Comparison of ENCODE assay signal across 25 mouse cellular contexts in genomic region chr9:80723638-80724037, GRCm38 (mm10).
DNase-seq lines count a peak whose midpoint lies in the region; ATAC-seq lines count a peak whose summit lies in the region.
"Had no signal": no experiment of that assay in that cellular context is flagged by ENCODE, and none has a peak within 500 bp of the region (broad histone marks: within the 10 kb centered on the region; RNA-seq: fewer than 3 reads in every experiment).

No protein-coding gene starts in this region.

- no peak overlapping the region for H3K4me3 ChIP-seq in kidney, embryonic 16.5 days (ENCODE audit: low read length)
- H3K4me3 ChIP-seq in lung, embryonic 16.5 days (ENCODE audit: low read length): no peak overlapping the region
- no peak overlapping the region for H3K4me3 ChIP-seq in intestine, embryonic 15.5 days (replicated peaks)
- no peak overlapping the region for H3K4me3 ChIP-seq in stomach, embryonic 16.5 days (replicated peaks; ENCODE audit: low read length)
- no peak overlapping the region for H3K4me3 ChIP-seq in hindbrain, embryonic 16.5 days (ENCODE audit: low read length)
- H3K4me3 ChIP-seq: embryonic facial prominence, embryonic 12.5 days; heart, embryonic 13.5 days; hindbrain, embryonic 15.5 days; neural tube, embryonic 15.5 days had no signal

- H3K27me3 ChIP-seq in kidney, embryonic 16.5 days (ENCODE audit: insufficient read depth, low read length): no peaks in the 10 kb centered on the region
- no peaks in the 10 kb centered on the region for H3K27me3 ChIP-seq in lung, embryonic 16.5 days (ENCODE audit: control insufficient read depth, insufficient read depth, low read depth, low read length)
- H3K27me3 ChIP-seq in intestine, embryonic 15.5 days (replicated peaks): no peaks in the 10 kb centered on the region
- no peaks in the 10 kb centered on the region for H3K27me3 ChIP-seq in stomach, embryonic 16.5 days (ENCODE audit: control insufficient read depth, insufficient read depth, low read length)
- no peaks in the 10 kb centered on the region for H3K27me3 ChIP-seq in hindbrain, embryonic 16.5 days (replicated peaks; ENCODE audit: control insufficient read depth, insufficient read depth, low read length)
- H3K27me3 ChIP-seq: embryonic facial prominence, embryonic 12.5 days; heart, embryonic 13.5 days; hindbrain, embryonic 15.5 days; neural tube, embryonic 15.5 days had no signal

- H3K4me2 ChIP-seq in kidney, embryonic 16.5 days (replicated peaks; ENCODE audit: low read depth, low read length): no peak overlapping the region
- no peak overlapping the region for H3K4me2 ChIP-seq in lung, embryonic 16.5 days (ENCODE audit: low read depth, low read length)
- H3K4me2 ChIP-seq in intestine, embryonic 15.5 days (replicated peaks): no peak overlapping the region
- H3K4me2 ChIP-seq in stomach, embryonic 16.5 days (ENCODE audit: low read depth, low read length): no peak overlapping the region
- H3K4me2 ChIP-seq in hindbrain, embryonic 16.5 days (ENCODE audit: low read length): no peak overlapping the region
- H3K4me2 ChIP-seq: embryonic facial prominence, embryonic 12.5 days; heart, embryonic 13.5 days; hindbrain, embryonic 15.5 days; liver, embryonic 11.5 days; neural tube, embryonic 15.5 days had no signal

- no peak overlapping the region for H3K9ac ChIP-seq in kidney, embryonic 16.5 days (replicated peaks; ENCODE audit: low read length)
- H3K9ac ChIP-seq in lung, embryonic 16.5 days (ENCODE audit: low read length): no peak overlapping the region
- H3K9ac ChIP-seq in intestine, embryonic 15.5 days: no peak overlapping the region
- H3K9ac ChIP-seq in stomach, embryonic 16.5 days (ENCODE audit: low read length): no peak overlapping the region
- no peak overlapping the region for H3K9ac ChIP-seq in hindbrain, embryonic 16.5 days (ENCODE audit: low read depth, low read length)
- H3K9ac ChIP-seq: embryonic facial prominence, embryonic 12.5 days; forebrain, postnatal 0 days; heart, embryonic 13.5 days; hindbrain, embryonic 15.5 days; neural tube, embryonic 15.5 days had no signal

- no peaks in the 10 kb centered on the region for H3K4me1 ChIP-seq in kidney, embryonic 16.5 days (ENCODE audit: insufficient read depth, low read length)
- H3K4me1 ChIP-seq in lung, embryonic 16.5 days (replicated peaks; ENCODE audit: control insufficient read depth, insufficient read depth, low read length): no peaks in the 10 kb centered on the region
- no peaks in the 10 kb centered on the region for H3K4me1 ChIP-seq in intestine, embryonic 15.5 days (replicated peaks)
- H3K4me1 ChIP-seq in stomach, embryonic 16.5 days (ENCODE audit: control insufficient read depth, insufficient read depth, low read length): no peaks in the 10 kb centered on the region
- no peaks in the 10 kb centered on the region for H3K4me1 ChIP-seq in hindbrain, embryonic 16.5 days (ENCODE audit: control insufficient read depth, insufficient read depth, low read depth, low read length)
- H3K4me1 ChIP-seq: embryonic facial prominence, embryonic 12.5 days; heart, embryonic 13.5 days; hindbrain, embryonic 15.5 days; neural tube, embryonic 15.5 days had no signal

- H3K9me3 ChIP-seq in kidney, embryonic 16.5 days (ENCODE audit: low read length): no peaks in the 10 kb centered on the region
- no peaks in the 10 kb centered on the region for H3K9me3 ChIP-seq in lung, embryonic 16.5 days (ENCODE audit: control insufficient read depth, low read length)
- H3K9me3 ChIP-seq in intestine, embryonic 15.5 days: no peaks in the 10 kb centered on the region
- no peaks in the 10 kb centered on the region for H3K9me3 ChIP-seq in stomach, embryonic 16.5 days (replicated peaks; ENCODE audit: control insufficient read depth, low read length)
- H3K9me3 ChIP-seq in hindbrain, embryonic 16.5 days (ENCODE audit: control insufficient read depth, low read length): no peaks in the 10 kb centered on the region
- H3K9me3 ChIP-seq: embryonic facial prominence, embryonic 12.5 days; heart, embryonic 13.5 days; hindbrain, embryonic 15.5 days; neural tube, embryonic 15.5 days had no signal

- peak; percentile 42; the same call in 1 of the 2 replicates for ATAC-seq in kidney, embryonic 16.5 days (ENCODE audit: low FRiP score, low TSS enrichment)
- ATAC-seq in lung, embryonic 16.5 days (ENCODE audit: low read depth): peak; percentile 91
- peak; percentile 62 for ATAC-seq in intestine, embryonic 15.5 days
- ATAC-seq in stomach, embryonic 16.5 days (ENCODE audit: insufficient read depth, low FRiP score): 0 out of 2 replicates have a peak, but pooled peaks have one; percentile 56
- ATAC-seq in hindbrain, embryonic 16.5 days: no peak
- ATAC-seq: forebrain, postnatal 0 days had no signal

- no peaks in the 10 kb centered on the region for H3K36me3 ChIP-seq in kidney, embryonic 16.5 days (ENCODE audit: insufficient read depth, low read length)
- H3K36me3 ChIP-seq in lung, embryonic 16.5 days (ENCODE audit: control insufficient read depth, insufficient read depth, low read length): no peaks in the 10 kb centered on the region
- H3K36me3 ChIP-seq in intestine, embryonic 15.5 days: no peaks in the 10 kb centered on the region
- H3K36me3 ChIP-seq in stomach, embryonic 16.5 days (ENCODE audit: control insufficient read depth, insufficient read depth, low read length): no peaks in the 10 kb centered on the region
- no peaks in the 10 kb centered on the region for H3K36me3 ChIP-seq in hindbrain, embryonic 16.5 days (ENCODE audit: control insufficient read depth, insufficient read depth, low read length)
- H3K36me3 ChIP-seq: embryonic facial prominence, embryonic 12.5 days; heart, embryonic 13.5 days; hindbrain, embryonic 15.5 days; neural tube, embryonic 15.5 days had no signal

- no peak for DNase-seq in kidney, postnatal 4 days
- DNase-seq in lung, postnatal 36 days: no peak
- DNase-seq in cerebellum, postnatal 4 days (ENCODE audit: low spot score in 2 of 2): no peak
- DNase-seq: adrenal gland, postnatal 25 days; B cell, adult 2 months; cerebellum, adult 18-20 months; cerebellum, postnatal 14 days; forebrain, postnatal 0 days; heart, postnatal 10 days; kidney, adult 9 months; layer of hippocampus, adult 9-11 months; midbrain, embryonic 14.5 days; retina, postnatal 1 day; right cerebral cortex, postnatal 25 days had no signal

- no peak overlapping the region for H3K27ac ChIP-seq in kidney, embryonic 16.5 days (ENCODE audit: low read length)
- H3K27ac ChIP-seq in lung, embryonic 16.5 days (ENCODE audit: low read length): no peak overlapping the region
- no peak overlapping the region for H3K27ac ChIP-seq in intestine, embryonic 15.5 days
- H3K27ac ChIP-seq in stomach, embryonic 16.5 days (ENCODE audit: low read length): no peak overlapping the region
- no peak overlapping the region for H3K27ac ChIP-seq in hindbrain, embryonic 16.5 days (ENCODE audit: low read depth, low read length)
- H3K27ac ChIP-seq: embryonic facial prominence, embryonic 12.5 days; heart, embryonic 13.5 days; hindbrain, embryonic 15.5 days; macrophage; neural tube, embryonic 15.5 days had no signal
